Mouse (Mus musculus) spleen, embryonic (tissue): Measurements from ENCODE around the gene Krt82.

ENCODE experiments used
- CTCF ChIA-PET: fragments of 350-600 bp; sonication (Branson Sonifier 250); formaldehyde crosslinking; loops from one replicate; lab custom pipeline; 2022; lab: Charles Lee

The Krt82 gene

DNA sequence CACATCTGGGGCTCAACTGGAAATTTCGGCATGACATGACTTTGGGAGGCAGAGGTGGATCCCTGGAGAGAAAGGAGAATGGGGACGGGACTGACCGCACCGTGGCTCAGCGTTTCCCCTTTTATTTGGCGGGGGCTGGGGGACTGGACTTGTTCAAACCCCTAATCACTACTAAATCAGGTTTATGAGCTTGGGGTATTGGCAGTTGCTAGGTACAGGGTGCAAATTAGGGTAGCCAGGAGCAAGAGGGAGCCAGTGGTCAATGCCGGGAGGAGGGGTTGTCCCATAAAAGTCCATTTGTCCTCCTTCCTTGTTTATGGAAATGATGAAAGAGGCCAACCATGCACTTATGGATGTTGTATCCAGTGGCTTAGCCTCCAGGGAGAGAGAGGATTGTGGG lies at the start of gene Krt82:
Gene Krt82 (minus strand): TSS at position 101 of the 400 bp plus-strand sequence.
- CTCF ChIA-PET = interaction anchor here (0.5 kb wide), 1 partner anchor 10 kb away, joined by 4 read pairs; no protein-coding TSS in a partner anchor

DNA sequence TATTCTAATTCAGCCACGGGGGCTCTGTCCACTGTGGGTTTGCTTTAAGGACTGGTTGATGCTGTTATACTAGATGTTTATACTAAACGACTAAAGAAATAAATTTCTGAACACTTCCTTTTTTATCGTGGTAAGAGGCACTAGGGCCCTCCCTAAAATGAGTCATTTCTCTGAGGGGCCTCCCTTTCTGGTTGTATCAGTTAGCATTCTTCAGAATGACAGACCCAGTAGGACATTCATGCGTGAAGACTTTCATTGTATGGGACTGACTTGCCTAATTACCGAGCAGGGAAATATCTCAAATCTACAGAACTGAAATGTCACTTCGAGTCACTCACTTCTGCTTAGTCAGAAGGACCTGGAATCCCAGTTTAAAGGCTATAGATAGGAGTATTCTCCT lies 48.7 kb upstream of the Krt82 start:
- CTCF ChIA-PET = no interaction called here

DNA sequence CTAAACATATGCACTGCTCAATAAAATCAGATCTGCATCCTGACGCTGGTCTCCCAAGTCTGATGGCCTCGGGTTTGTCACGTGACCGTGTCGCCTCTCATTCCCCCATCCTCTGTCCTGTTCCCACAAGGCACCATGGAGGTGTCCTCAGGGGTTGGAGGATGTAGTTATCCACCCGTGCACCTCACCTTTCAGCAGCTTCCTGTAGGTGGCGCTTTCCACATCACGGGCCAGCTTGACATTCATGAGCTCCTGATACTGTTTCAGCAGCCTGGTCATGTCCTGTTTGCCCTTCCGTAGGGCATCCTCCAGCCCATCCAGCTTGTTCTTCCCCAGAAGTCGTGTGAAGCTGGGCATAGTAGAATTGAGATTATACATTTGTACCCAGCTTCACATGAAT lies 37.7 kb upstream of the Krt82 start:
- CTCF ChIA-PET = no interaction called here

DNA sequence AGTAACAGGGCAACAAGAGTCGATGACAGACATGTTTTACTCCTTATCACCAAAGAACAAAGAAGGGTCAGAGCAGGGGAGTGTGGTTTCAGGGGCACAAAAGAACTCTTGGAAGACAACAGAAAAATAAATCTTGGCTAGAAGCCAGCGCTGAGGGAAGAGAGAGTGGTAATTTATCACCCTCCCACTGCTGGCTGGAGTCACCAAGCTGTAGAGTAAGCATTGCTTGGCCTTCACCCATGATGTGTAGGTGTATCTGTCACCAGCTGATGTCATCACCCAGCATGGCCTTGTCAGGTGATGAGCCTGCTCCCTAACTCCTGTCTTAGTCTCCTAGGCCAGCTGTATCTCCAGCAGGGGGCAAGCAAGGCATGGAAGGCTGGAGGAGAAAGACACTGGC lies 34.0 kb upstream of the Krt82 start:
- CTCF ChIA-PET = no interaction called here

DNA sequence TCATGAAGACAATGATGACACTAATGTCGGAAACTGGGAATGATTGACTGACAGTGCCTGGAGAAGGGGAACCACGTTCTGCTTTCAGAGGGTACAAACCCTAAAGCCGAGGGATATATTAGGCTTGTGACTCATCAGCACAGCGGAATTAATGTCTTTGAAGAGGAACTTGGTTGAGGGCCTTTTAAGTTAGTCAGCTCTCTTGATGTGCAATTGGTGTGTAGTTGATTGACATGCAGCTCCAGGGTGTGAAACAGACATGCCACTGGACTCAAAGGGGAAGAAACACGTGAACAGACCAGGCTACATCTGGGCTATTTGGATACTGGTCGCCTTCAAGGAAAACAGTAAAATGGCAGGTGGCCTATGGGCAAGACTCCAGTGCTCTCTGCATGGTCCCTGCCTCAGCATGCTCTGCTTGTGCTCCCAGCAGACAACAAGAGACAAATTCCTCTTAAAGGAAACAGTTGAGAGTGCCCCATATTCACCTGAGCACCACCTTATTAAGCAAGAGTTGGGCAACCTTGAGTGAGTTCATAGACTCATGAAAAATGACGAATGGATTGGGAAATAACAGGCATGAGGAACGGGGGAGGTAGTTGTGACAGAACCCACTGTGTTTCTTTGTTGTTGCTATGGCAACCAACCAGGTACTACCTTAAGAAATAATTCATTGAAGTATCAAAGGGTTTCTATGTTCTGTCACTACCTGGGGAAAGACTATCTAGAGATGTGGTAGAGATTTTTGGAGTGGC lies 32.9 kb upstream of the Krt82 start:
- CTCF ChIA-PET = no interaction called here

- CTCF ChIA-PET = no interaction called here
Observed at GRCm38 (mm10) chr15:101581701-101582100, 31.2 kb upstream of the Krt82 start.

- CTCF ChIA-PET = no interaction called here
Observed at GRCm38 (mm10) chr15:101575506-101575905, 25.0 kb upstream of the Krt82 start.

DNA sequence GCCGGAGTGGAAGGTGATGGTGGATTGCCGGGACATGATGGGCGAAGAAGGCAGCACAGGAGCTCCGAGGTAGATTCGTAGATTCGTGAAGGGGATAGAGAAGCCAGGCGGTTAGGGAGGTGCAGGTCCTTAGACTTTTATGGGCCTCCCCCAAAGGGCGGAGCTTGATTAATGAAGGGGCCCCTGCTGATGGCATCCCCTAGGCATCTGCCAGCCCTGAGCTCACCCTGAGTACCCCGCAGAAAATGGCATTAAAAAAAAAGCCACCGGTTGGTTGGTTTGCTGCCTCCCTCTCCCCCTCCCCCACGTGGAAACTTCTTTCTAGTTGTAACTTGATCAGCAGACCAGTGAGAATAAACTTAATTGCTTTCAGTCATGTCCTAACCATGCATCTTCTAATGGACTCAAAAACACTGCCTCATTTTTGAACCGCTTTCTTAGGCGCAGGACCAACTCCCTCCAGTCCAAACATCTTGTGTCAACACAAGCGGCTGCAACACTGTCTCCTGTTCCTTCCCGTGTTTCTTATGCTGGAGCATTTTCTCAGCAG lies 23.4 kb upstream of the Krt82 start, which contains the start of gene Krt75:
Gene Krt75 (minus strand): TSS at position 109 of the 550 bp plus-strand sequence.
- CTCF ChIA-PET = no interaction called here

DNA sequence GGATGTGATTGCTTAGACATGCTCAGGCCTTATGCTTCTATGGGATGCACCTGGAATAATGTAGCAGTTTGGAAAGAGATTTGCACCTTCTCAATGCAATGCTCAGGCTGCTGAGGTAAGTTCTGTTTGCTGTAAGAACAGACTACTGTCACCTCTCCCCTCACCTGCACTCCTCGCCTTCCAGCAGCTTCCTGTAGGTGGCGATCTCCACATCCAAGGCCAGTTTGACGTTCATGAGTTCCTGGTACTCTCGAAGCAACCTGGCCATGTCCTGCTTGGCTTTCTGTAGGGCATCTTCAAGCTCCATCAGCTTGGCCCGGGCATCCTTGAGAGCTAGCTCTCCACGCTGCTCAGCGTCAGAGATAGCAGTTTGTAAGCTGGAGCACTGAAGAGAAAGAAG lies 17.3 kb upstream of the Krt82 start:
- CTCF ChIA-PET = no interaction called here

DNA sequence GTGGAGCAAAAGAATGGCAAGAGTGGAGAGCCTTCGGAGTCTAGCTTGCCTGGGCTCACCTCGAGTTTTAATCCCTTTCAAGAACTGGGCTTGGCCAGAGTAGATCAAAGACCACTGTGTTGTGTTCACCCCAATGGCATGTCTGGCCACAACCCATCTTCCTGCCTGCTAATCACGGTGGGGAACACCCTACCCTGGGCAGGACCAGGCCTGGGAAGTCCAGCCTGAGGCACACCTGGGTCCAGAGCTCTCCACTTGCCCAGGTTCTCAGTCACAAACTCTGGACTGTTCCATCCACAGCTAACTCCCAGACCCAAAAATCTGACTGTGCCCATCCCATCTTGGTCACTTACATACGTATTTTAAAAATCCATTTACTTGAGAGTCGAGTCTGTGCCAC lies 12.4 kb upstream of the Krt82 start, which contains the start of gene Krt90:
Gene Krt90 (minus strand): TSS at position 101 of the 400 bp plus-strand sequence.
- CTCF ChIA-PET = no interaction called here

GRCm38 (mm10) chr15:101558034-101558646 lies 7.7 kb upstream of the Krt82 start:
- CTCF ChIA-PET = interaction anchor here (0.6 kb wide), 1 partner anchor 26 kb away, joined by 5 read pairs; no protein-coding TSS in a partner anchor

GRCm38 (mm10) chr15:101553169-101553568 lies 2.7 kb upstream of the Krt82 start:
- CTCF ChIA-PET = no interaction called here

DNA sequence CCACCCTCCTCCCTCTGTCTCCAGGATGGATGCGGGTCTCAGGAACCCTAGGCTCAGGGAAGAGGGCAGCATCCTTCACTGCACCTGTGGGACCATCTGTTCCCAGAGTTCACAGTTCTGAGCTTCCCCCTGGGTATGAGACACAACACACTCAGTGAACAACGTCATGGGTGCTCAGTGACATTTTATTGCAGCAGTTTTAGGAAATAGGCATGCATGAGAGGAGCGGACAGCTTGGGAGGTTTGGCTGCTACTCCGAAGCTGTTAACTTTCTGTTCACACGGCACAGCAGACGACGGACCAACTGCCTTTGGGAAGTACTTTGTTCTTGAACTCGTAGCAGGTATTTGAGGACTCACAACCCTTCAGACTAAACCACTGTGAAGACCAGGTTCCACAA lies 1.7 kb upstream of the Krt82 start:
- CTCF ChIA-PET = no interaction called here

- CTCF ChIA-PET = no interaction called here
Observed at GRCm38 (mm10) chr15:101544478-101544877, 6.0 kb downstream of the Krt82 start.

- CTCF ChIA-PET = no interaction called here
Observed at GRCm38 (mm10) chr15:101542543-101542942, 7.9 kb downstream of the Krt82 start.

DNA sequence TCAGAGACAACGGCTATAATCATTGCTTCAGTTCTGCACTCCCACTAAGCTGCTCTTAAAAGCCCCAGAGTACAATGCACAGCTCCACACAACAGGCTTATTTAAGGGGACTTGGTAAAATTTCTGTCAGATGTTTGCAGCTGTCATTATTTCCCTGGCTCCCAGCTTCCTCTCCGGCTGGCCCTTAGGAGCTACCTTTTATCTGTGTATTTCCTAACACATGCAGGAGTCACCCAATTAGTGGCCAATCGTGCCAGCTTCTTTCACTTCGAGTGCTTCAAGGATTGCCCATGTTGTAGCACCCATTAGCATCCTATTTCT lies 11.9 kb downstream of the Krt82 start:
- CTCF ChIA-PET = no interaction called here

GRCm38 (mm10) chr15:101537864-101538579 lies 12.4 kb downstream of the Krt82 start:
- CTCF ChIA-PET = no interaction called here

GRCm38 (mm10) chr15:101536054-101536850 lies 14.2 kb downstream of the Krt82 start:
- CTCF ChIA-PET = no interaction called here

DNA sequence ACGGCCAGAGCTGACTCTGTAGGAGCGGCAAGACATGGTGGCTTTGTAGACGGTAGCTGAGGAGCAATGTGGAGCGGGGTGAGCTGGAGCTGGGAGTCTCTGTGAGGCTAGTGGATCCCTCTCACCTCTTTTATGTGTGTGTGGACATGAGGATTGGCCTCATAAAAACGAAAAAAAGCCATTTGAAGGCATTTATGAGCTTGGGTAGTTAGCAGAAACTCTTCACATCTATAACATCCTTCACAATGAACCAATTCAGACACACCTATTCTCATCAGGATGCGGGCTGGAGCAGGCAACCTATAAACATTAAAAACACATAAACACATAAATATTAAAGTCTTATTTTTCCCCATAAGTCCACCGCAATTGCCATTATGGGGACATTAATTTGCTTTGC lies 17.7 kb downstream of the Krt82 start, which contains the start of gene Krt84:
Gene Krt84 (minus strand): TSS at position 101 of the 400 bp plus-strand sequence.
- CTCF ChIA-PET = no interaction called here

GRCm38 (mm10) chr15:101522556-101523232 lies 27.8 kb downstream of the Krt82 start:
- CTCF ChIA-PET = no interaction called here

GRCm38 (mm10) chr15:101519792-101520191 lies 30.7 kb downstream of the Krt82 start:
- CTCF ChIA-PET = no interaction called here
